Mouse (Mus musculus): ENCODE results near the gene Rdh16f2. TPM values are rescaled to one million over a fixed set of nuclear protein-coding genes. Genes with fewer than 3 reads are reported as not detected.
"Not testable (repeated sequence)": the region's sequence is repeated elsewhere in the genome, so short reads cannot be mapped to it uniquely, and the experiment has no call there.

Rdh16f2 gene
- polyA plus RNA-seq, 1 experiment from 2014 or later: not detected

DNA sequence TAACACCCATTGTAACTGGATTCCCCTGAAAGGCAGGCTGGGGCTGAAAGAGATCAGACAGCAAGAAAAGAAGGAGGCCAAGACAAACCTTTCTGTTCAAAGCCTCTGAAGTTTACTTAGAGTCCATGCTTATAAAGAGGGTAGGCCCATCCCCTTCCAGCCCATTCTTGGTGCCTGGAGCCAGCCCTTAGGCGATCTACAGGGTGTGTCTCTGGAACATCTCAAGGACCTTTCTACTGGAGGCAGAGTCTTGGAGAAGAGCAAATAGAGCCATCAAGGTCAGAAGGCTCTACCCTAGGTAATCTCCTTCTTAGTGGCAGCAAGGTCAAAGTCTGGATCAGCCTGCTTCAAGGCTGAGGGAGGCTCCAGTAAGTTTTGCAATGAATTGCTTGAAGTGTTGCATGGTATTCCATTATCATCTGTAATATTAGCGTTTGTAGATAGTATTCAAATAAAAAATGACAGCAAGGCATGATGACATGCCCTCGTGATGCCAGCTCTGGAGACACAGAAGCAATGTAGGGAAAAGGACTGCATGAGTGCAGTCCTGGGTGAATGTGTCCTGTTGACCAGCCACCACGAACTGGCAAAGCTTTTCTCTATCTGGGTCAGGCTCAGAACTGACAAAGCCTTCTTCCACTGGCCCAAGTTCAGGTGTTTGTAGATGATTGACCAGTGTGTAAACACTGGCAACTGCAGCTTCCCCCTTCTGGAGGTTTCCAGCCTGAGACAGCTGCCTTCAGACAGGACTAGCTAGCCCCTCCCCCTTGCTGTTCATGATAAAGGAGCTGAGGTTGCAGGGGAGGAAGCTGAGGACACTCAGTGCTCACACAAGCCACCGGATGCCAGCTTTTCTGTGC lies 27.1 kb downstream of the Rdh16f2 start:
- 46% methylated on average over 5 of the region's 5 CpGs for WGBS
- H3K9ac ChIP-seq; ATAC-seq (replicated peaks; ENCODE audit: insufficient number of reproducible peaks, insufficient read depth, low FRiP score, low read depth); H3K27ac ChIP-seq; H3K4me3 ChIP-seq; H3K27me3 ChIP-seq; H3K36me3 ChIP-seq; H3K4me1 ChIP-seq (replicated peaks); H3K4me2 ChIP-seq; H3K9me3 ChIP-seq (replicated peaks): not testable (repeated sequence)

DNA sequence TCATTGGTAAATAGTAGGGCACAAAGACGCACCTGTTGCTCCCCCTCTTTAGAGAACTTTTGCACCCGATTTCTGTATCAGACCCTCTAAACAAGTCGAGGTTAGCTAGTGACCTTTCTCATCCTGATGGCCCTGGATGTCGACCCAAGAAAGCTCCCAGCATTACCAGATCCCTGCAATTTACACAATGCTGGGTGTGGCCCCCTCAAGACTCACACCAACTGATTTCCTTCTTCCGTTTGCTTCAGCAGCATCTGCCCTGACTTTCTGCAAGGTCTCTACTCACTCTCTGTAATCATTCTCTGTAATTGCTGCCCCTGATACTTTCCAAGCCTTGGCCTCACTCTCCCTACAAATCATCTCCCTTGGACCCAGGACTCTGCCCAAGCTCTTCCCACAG lies 30.4 kb downstream of the Rdh16f2 start:
- H3K4me2 ChIP-seq: no peak overlapping the region
- H3K36me3 ChIP-seq: no peaks in the 10 kb centered on the region
- H3K4me3 ChIP-seq: no peak overlapping the region
- H3K4me1 ChIP-seq (replicated peaks): no peaks in the 10 kb centered on the region
- WGBS: 46% methylated on average over 5 of the region's 5 CpGs
- ATAC-seq (replicated peaks; ENCODE audit: insufficient number of reproducible peaks, insufficient read depth, low FRiP score, low read depth): no peak
- no peaks in the 10 kb centered on the region for H3K9me3 ChIP-seq (replicated peaks)
- no peaks in the 10 kb centered on the region for H3K27me3 ChIP-seq
- H3K9ac ChIP-seq: no peak overlapping the region
- no peak overlapping the region for H3K27ac ChIP-seq

DNA sequence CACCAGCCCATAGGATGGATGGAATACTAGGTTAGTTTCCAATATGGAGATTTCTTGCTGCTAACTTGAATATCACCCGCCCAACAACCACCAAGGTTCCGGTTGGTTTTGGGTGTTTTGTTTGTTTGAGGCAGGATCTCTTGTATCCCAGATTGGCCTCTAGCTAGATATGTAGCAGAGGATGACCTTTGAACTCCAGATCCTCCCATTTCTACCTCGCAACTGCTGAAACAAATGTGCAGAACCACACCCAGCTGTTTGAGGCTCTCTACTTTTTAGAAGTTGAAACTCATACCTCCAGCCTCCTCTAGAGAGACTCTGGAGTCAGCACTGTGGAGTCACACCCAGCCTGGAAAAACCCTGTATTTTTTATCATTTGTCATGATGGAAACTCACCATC lies 31.2 kb downstream of the Rdh16f2 start:
- ATAC-seq (replicated peaks; ENCODE audit: insufficient number of reproducible peaks, insufficient read depth, low FRiP score, low read depth): no peak
- Histone ChIP-seq H3K36me3 (no peaks in the 10 kb centered on the region), H3K9ac (no peak overlapping the region), H3K9me3 (replicated peaks) (no peaks in the 10 kb centered on the region), H3K4me3 (no peak overlapping the region), H3K4me1 (replicated peaks) (no peaks in the 10 kb centered on the region), H3K4me2 (no peak overlapping the region), H3K27ac (no peak overlapping the region), H3K27me3 (no peaks in the 10 kb centered on the region)
- WGBS: 74% methylated on average over 3 of the region's 3 CpGs

DNA sequence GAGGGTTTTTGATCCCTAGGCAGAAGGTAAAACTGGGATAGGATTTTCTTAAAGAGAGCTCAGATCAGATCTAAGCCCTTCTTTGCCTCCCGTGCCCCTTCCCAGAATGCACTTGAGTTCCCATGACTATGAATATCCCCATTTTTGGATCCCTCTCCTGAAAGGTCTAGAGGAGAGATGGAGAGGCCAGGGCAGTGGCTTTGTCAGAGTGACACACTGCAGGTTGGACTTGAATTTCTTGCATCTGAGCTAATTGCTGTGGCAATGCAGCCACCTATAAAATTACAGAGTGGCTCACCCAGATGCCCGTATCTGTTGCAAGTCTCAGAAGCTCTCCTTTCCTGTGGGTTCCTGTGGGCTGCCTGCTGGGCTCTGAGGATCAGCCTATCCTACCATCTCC lies 31.9 kb downstream of the Rdh16f2 start, which contains the start of gene Sdr9c7:
Gene Sdr9c7 (plus strand): TSS at position 301 of the 400 bp plus-strand sequence.
- Histone ChIP-seq H3K4me3 (no peak within 1 kb of the TSS), H3K9ac (no peak within 1 kb of the TSS), H3K4me1 (replicated peaks) (no peaks in the 10 kb centered on the region), H3K4me2 (no peak within 1 kb of the TSS), H3K36me3 (no peaks in the 10 kb centered on the region), H3K27me3 (no peaks in the 10 kb centered on the region), H3K27ac (no peak within 1 kb of the TSS), H3K9me3 (replicated peaks) (no peaks in the 10 kb centered on the region)
- WGBS: 83% methylated on average over 2 of the region's 2 CpGs
- no peak for ATAC-seq (replicated peaks; ENCODE audit: insufficient number of reproducible peaks, insufficient read depth, low FRiP score, low read depth)

DNA sequence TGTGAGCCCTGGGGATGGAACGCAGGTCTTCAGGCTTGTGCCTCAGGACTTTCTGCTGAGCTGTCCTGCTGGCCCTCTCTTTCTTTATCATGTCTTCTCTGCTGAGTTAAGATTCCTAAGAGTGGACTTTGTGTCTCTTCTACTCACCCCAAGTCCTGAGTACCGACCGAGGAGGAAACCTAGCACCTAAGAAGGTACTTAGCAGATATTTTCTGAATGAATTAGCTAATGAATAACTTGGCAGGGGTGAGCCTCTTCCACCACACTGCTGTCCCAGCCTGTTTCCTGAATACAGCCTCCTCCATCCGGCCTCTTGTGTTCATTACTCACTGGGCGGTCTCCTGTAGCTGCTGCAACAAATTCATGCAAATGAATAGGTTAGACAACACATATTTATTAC lies 33.5 kb downstream of the Rdh16f2 start:
- Histone ChIP-seq H3K9ac (no peak overlapping the region), H3K27ac (no peak overlapping the region), H3K27me3 (no peaks in the 10 kb centered on the region), H3K4me1 (replicated peaks) (no peaks in the 10 kb centered on the region; the same call in 1 of the 2 replicates), H3K9me3 (replicated peaks) (no peaks in the 10 kb centered on the region), H3K4me3 (no peak overlapping the region), H3K36me3 (no peaks in the 10 kb centered on the region), H3K4me2 (no peak overlapping the region)
- no peak for ATAC-seq (replicated peaks; ENCODE audit: insufficient number of reproducible peaks, insufficient read depth, low FRiP score, low read depth)
- 58% methylated on average over 5 of the region's 5 CpGs for WGBS

DNA sequence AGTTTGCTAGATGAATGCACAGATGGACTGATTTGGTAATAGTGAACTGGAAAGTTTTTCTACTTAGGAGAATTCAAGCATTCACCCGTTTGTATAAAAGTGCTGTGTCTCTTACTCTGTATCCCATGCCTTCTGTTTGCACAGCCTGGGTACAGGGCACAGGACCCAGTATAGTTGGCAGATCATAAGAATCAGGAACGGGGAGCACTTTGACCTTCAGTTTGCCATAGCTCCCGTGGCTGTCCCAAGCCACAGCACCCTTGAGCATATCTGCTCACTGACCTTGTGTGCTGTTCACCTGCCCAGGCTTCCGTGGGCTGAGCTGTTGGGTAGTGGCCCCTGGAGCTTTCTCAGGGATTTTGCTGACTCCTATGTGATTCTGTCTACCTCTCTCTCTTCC lies 35.5 kb downstream of the Rdh16f2 start:
- Histone ChIP-seq H3K36me3 (no peaks in the 10 kb centered on the region), H3K9me3 (replicated peaks) (no peaks in the 10 kb centered on the region), H3K4me3 (no peak overlapping the region), H3K4me2 (no peak overlapping the region), H3K4me1 (replicated peaks) (peaks cover 4% of the 10 kb centered on the region; the same call in 1 of the 2 replicates), H3K27ac (no peak overlapping the region), H3K27me3 (no peaks in the 10 kb centered on the region), H3K9ac (no peak overlapping the region)
- WGBS: 67% methylated on average over 4 of the region's 4 CpGs
- ATAC-seq (replicated peaks; ENCODE audit: insufficient number of reproducible peaks, insufficient read depth, low FRiP score, low read depth): no peak

DNA sequence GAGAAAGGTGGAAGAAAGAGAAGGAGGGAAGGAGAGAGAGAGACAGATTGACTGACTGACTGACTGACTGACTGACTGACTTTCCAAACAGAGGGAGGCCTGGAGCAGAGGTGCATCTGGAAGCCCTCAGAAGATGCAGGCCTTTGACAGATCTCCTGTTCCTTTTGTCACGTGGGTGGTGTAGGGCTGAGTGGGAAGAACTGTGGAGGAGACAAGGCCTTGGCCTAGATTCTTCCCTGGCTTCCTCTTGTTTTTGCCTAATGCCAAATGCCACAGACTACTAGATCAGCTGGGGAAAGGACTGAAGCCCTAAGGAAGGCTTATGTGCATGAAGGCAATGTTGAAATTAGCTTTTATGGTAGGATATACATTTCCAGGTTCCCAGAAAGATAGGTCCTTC lies 36.8 kb downstream of the Rdh16f2 start:
- Histone ChIP-seq H3K9ac (no peak overlapping the region), H3K9me3 (replicated peaks) (no peaks in the 10 kb centered on the region), H3K36me3 (no peaks in the 10 kb centered on the region), H3K27ac (no peak overlapping the region), H3K27me3 (no peaks in the 10 kb centered on the region), H3K4me1 (replicated peaks) (peaks cover 4% of the 10 kb centered on the region; the same call in 1 of the 2 replicates), H3K4me2 (no peak overlapping the region), H3K4me3 (no peak overlapping the region)
- no peak for ATAC-seq (replicated peaks; ENCODE audit: insufficient number of reproducible peaks, insufficient read depth, low FRiP score, low read depth)
- WGBS: 35% methylated on average over 1 of the region's 1 CpGs

DNA sequence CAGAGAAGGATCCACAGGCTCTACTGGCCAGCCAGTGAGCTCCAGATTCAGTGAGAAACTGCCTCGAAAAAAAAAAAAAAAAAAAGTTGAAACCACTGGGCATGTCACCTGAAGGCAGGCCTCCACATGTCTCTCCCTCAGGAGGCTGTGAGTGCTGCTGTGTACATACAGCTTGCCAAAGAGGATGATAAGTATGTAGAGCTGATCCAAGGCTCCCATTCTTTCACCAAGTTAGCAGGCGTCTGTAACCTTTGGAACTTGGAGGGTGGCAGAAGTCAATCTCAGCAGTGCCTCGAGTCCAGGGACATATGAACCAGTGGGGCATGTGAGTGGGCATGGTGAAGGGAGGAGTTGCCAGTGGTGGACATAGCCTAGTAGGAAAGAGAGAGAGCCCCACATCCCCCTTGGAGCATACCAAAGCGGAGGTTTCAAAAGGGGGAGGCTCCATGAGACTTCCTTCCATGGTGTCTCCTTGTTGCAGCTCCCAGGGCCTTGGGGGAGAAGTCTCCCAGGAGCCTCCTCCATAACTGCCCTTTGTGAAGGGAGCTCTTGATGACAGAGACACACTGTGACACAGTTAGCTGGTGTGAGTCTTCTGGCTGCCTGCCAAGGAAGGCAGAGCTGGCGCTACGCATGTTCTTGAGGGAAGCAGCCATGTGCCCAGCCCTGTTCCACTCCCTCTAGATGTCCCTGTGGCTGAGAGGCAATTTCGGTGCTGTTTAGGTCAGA lies 38.6 kb downstream of the Rdh16f2 start:
- no peaks in the 10 kb centered on the region for H3K27me3 ChIP-seq
- H3K9me3 ChIP-seq (replicated peaks): no peaks in the 10 kb centered on the region
- H3K27ac ChIP-seq: no peak overlapping the region
- ATAC-seq (replicated peaks; ENCODE audit: insufficient number of reproducible peaks, insufficient read depth, low FRiP score, low read depth): no peak
- H3K4me3 ChIP-seq: no peak overlapping the region
- no peak overlapping the region for H3K9ac ChIP-seq
- no peaks in the 10 kb centered on the region for H3K36me3 ChIP-seq
- no peak overlapping the region for H3K4me2 ChIP-seq
- 47% methylated on average over 7 of the region's 7 CpGs for WGBS
- H3K4me1 ChIP-seq (replicated peaks): peaks cover 4% of the 10 kb centered on the region; the same call in 1 of the 2 replicates

DNA sequence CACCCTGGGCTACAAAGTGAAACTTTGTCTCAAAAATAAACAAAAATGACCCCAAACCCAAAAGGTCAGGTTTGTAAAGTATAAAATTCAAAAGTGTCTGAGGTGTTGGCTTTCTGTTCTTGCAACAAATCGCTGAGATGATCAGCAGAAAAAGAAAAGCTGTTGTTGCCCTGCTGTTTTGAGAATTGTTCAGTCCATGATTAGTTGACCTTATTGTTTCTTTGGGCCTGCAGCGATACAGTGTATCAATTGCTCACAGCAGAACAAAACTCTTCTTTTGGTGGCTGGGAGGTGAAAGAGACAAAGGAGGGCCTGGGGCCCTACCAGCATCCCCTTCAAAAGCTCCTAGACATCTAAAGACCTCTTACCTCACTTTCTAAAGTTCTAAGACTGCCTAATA lies 39.9 kb downstream of the Rdh16f2 start:
- H3K27ac ChIP-seq: no peak overlapping the region
- H3K36me3 ChIP-seq: no peaks in the 10 kb centered on the region
- H3K4me3 ChIP-seq: no peak overlapping the region
- H3K9ac ChIP-seq: no peak overlapping the region
- no peak overlapping the region for H3K4me2 ChIP-seq
- no peaks in the 10 kb centered on the region for H3K27me3 ChIP-seq
- peaks cover 4% of the 10 kb centered on the region; the same call in 1 of the 2 replicates for H3K4me1 ChIP-seq (replicated peaks)
- WGBS: 92% methylated on average over 2 of the region's 2 CpGs
- no peak for ATAC-seq (replicated peaks; ENCODE audit: insufficient number of reproducible peaks, insufficient read depth, low FRiP score, low read depth)
- no peaks in the 10 kb centered on the region for H3K9me3 ChIP-seq (replicated peaks)

DNA sequence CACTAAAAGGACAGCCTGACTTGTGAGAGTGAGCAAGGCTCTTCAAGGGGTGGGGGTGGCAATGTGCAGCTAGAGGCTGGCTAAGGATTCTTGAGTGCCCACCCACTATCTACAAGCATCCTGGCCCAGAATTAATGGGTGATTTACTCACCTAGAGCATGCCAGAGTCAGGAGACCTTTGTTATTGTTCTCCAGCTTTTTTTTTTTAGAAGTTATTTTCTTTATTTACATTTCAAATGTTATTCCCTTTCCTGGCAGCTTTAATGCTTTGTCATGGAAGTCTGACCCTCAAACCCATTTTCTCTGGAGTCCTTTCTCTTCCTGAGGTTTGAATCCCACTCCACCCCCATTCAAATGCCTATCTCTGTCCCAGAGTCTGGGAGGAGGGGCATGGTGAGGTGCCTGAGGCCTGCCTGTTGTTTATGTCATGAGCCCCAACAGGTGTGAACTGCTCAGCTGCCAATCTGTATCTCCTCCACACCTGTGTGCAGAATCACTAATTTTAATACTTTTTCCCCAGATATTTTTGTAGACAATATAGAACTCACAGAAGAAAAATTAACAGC lies 41.2 kb downstream of the Rdh16f2 start:
- H3K9me3 ChIP-seq (replicated peaks): no peaks in the 10 kb centered on the region
- no peak overlapping the region for H3K4me2 ChIP-seq
- no peaks in the 10 kb centered on the region for H3K36me3 ChIP-seq
- H3K27me3 ChIP-seq: no peaks in the 10 kb centered on the region
- no peak overlapping the region for H3K4me3 ChIP-seq
- no peak overlapping the region for H3K27ac ChIP-seq
- ATAC-seq (replicated peaks; ENCODE audit: insufficient number of reproducible peaks, insufficient read depth, low FRiP score, low read depth): no peak
- H3K4me1 ChIP-seq (replicated peaks): peaks cover 4% of the 10 kb centered on the region; the same call in 1 of the 2 replicates
- no peak overlapping the region for H3K9ac ChIP-seq

DNA sequence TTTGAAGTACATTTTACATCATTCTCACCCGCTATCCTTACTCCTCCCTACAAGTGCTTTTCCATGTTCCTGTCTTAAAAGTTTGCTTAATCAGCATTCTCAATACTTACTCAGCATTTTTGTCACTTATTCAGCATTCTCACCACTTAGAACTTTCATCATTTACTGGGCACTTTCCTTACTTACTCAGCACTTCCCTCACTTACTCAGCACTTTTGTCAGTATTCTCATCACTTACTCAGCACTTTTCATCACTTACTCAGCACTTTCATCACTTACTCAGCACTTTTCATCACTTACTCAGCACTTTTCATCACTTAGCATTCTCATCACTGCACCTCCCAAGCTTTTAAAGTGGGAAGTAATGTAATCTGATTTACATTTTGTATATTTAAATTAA lies 49.3 kb downstream of the Rdh16f2 start:
- no peak for ATAC-seq (replicated peaks; ENCODE audit: insufficient number of reproducible peaks, insufficient read depth, low FRiP score, low read depth)
- H3K4me3 ChIP-seq: no peak overlapping the region
- WGBS: 92% methylated on average over 1 of the region's 1 CpGs

More for the DNA sequence above, 49.3 kb downstream of the Rdh16f2 start:
- Histone ChIP-seq H3K4me1 (replicated peaks) (no peaks in the 10 kb centered on the region), H3K27ac (no peak overlapping the region), H3K4me2 (no peak overlapping the region), H3K36me3 (no peaks in the 10 kb centered on the region), H3K27me3 (no peaks in the 10 kb centered on the region), H3K9ac (no peak overlapping the region), H3K9me3 (replicated peaks) (no peaks in the 10 kb centered on the region)
